Mouse (Mus musculus): ENCODE data around the gene Rasip1.

Rasip1 gene

DNA sequence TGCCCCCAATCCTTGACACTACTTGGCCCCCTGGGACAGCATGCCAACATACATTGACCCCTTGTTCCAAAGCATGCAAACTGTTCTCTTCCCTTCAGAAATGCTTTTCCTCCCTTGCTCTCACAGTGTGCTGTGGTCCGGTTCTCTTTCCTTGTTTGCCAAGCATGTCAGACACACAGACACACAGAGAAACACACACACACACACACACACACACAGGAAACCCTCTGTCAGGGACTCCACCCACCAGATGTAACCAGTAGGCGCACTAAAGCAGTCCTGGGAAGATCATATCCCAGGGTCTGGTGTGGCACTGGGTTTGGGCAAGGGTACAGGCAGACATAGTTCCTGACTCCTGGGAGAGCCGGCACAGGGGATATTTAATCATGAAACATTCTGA is 59.6 kb downstream of the Rasip1 start:
- no peak for DNase-seq (ENCODE audit: low spot score)

All from MN1 (cell line).